Mouse (Mus musculus) forebrain, embryonic 14.5 days (tissue): ENCODE results near the gene Ankrd61. TPM values are rescaled to one million over a fixed set of nuclear protein-coding genes. Genes with fewer than 3 reads are reported as not detected.

Experiments used
- ATAC-seq: fragments of 200-750 bp; cut with Nextera tagmentation; 2 replicates; pipeline ENCODE4 v1.8.0; 2017; ENCODE audit warnings: mild to moderate bottlenecking, moderate library complexity
- DNase-seq: peaks from one replicate; pipeline ENCODE4 v3.0.0-alpha.2; 2015; ENCODE audit warnings: low spot score
- H3K27ac ChIP-seq: fragments of 300-500 bp; sonication (generic); 2 replicates; pipeline ENCODE4 v1.5.1; 2014; ENCODE audit warnings: low read depth, mild to moderate bottlenecking, control low read depth, low read length, moderate library complexity
- H3K27me3 ChIP-seq: fragments of 300-500 bp; sonication (generic); replicated peaks from 2 replicates; pipeline ENCODE4 v1.6.1; 2014; ENCODE audit warnings: low read length, control low read depth, mixed read lengths; ENCODE audit not compliant: control insufficient read depth, insufficient read depth
- H3K36me3 ChIP-seq: fragments of 300-500 bp; sonication (generic); 2 replicates; pipeline ENCODE4 v1.6.1; 2014; ENCODE audit warnings: low read length, control low read depth; ENCODE audit not compliant: control insufficient read depth, insufficient read depth
- H3K4me1 ChIP-seq: fragments of 300-500 bp; sonication (generic); 2 replicates; pipeline ENCODE4 v1.6.1; 2014; ENCODE audit warnings: antibody characterized with exemption, low read length, control low read depth; ENCODE audit not compliant: control insufficient read depth, insufficient read depth
- H3K4me2 ChIP-seq: fragments of 300-500 bp; sonication (generic); 2 replicates; pipeline ENCODE4 v1.6.1; 2014; ENCODE audit warnings: mild to moderate bottlenecking, control low read depth, low read length
- H3K4me3 ChIP-seq: fragments of 300-500 bp; sonication (generic); 2 replicates; pipeline ENCODE4 v1.5.1; 2014; ENCODE audit warnings: low read depth, low read length, control low read depth
- H3K9ac ChIP-seq: fragments of 300-500 bp; sonication (generic); 2 replicates; pipeline ENCODE4 v1.6.1; 2014; ENCODE audit warnings: mild to moderate bottlenecking, low read length, control low read depth, moderate library complexity
- H3K9me3 ChIP-seq: fragments of 300-500 bp; sonication (generic); replicated peaks from 2 replicates; pipeline ENCODE4 v1.6.1; 2016; ENCODE audit warnings: low read length, control low read depth, mixed read lengths; ENCODE audit not compliant: control insufficient read depth
- WGBS: fragments of 180-500 bp; shearing (Covaris S2); extraction: QIAGEN DNeasy Blood & Tissue Kit; methylation state at CpG from one replicate; pipeline ENCODE4 v1.1.7; 2014; 5-methylcytosine and 5-hydroxymethylcytosine counted together
- polyA plus RNA-seq: library from polyadenylated mRNA; unstranded; fragments of >200 nt; fragmentation: Nextera tagmentation; extraction: Ambion mirVana; gene quantifications from 2 replicates; pipeline ENCODE4 v1.2.1, GENCODE M21; 2014

Ankrd61 gene
- polyA plus RNA-seq, 1 experiment from 2014 or later, result 0.48 TPM

DNA sequence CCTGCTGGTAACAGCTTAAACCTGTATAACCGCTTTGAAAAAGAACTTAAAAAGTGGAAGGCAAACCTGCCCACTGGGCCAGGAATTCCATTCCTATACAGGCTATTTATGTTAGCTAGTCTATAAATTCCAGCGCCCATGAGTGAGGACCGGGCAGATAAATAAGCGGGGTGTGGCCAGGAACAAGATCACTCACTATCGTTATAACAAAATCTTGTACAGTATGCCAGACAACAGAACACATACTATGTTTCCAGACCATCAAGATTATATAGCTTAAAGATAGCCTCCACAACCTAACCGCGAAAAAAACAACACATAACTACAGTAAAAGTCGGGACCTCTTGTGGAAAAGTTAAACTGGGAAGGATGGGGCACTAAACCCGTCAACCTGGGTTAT is 11.4 kb upstream of the Ankrd61 start:
- peak overlapping the region; percentile 59 for H3K4me2 ChIP-seq
- peak overlapping the region; percentile 54 for H3K4me3 ChIP-seq
- ATAC-seq (no peak), DNase-seq (no peak)
- H3K27ac ChIP-seq, result peak overlapping the region; percentile 82
- H3K27me3 ChIP-seq, result no peaks in the 10 kb centered on the region
- 3% methylated on average over 9 of the region's 9 CpGs for WGBS
- H3K36me3 ChIP-seq, result peaks cover 24% of the 10 kb centered on the region
- peaks cover 12% of the 10 kb centered on the region for H3K4me1 ChIP-seq
- H3K9me3 ChIP-seq, result no peaks in the 10 kb centered on the region
- peak overlapping the region; percentile 74 for H3K9ac ChIP-seq

GRCm38 (mm10) chr5:143906429-143906828 is 8.9 kb upstream of the Ankrd61 start:
- Histone ChIP-seq H3K9me3 (no peaks in the 10 kb centered on the region), H3K9ac (no peak overlapping the region), H3K4me1 (peaks cover 12% of the 10 kb centered on the region), H3K4me2 (no peak overlapping the region), H3K36me3 (peaks cover 44% of the 10 kb centered on the region), H3K27ac (no peak overlapping the region), H3K4me3 (no peak overlapping the region), H3K27me3 (no peaks in the 10 kb centered on the region)
- ATAC-seq (no peak), DNase-seq (no peak)
- WGBS, result 84% methylated on average over 8 of the region's 8 CpGs

DNA sequence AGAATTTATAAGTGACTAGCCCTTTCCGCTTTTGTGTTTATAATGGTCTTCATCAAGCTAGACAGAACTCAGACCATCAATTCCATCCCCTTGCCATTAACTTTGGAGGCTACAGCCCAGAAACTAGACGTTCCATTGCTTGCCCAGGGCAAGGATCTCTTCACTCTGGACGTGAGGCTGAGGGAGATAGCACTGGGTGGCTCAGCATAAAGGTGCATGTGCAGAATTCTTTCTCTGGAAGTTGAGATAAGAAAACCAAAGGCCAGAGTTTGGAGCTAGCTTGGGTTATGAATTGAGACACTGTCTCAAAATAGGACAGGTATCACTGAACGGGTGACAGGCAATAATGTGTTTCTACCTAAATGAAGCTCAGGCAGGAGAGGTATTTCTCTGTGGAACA is 6.3 kb upstream of the Ankrd61 start:
- Histone ChIP-seq H3K36me3 (peaks cover 71% of the 10 kb centered on the region), H3K4me3 (no peak overlapping the region), H3K4me1 (peaks cover 6% of the 10 kb centered on the region), H3K27me3 (no peaks in the 10 kb centered on the region), H3K4me2 (no peak overlapping the region), H3K9me3 (no peaks in the 10 kb centered on the region), H3K9ac (no peak overlapping the region), H3K27ac (no peak overlapping the region)
- DNase-seq (no peak), ATAC-seq (no peak)
- WGBS, result 91% methylated on average over 4 of the region's 4 CpGs

GRCm38 (mm10) chr5:143902111-143902510 is 4.6 kb upstream of the Ankrd61 start:
- Histone ChIP-seq H3K4me1 (no peaks in the 10 kb centered on the region), H3K9ac (no peak overlapping the region), H3K4me3 (no peak overlapping the region), H3K9me3 (no peaks in the 10 kb centered on the region), H3K27ac (no peak overlapping the region), H3K4me2 (no peak overlapping the region), H3K36me3 (peaks cover 88% of the 10 kb centered on the region), H3K27me3 (no peaks in the 10 kb centered on the region)
- DNase-seq (no peak), ATAC-seq (no peak)
- WGBS, result 90% methylated on average over 3 of the region's 3 CpGs

DNA sequence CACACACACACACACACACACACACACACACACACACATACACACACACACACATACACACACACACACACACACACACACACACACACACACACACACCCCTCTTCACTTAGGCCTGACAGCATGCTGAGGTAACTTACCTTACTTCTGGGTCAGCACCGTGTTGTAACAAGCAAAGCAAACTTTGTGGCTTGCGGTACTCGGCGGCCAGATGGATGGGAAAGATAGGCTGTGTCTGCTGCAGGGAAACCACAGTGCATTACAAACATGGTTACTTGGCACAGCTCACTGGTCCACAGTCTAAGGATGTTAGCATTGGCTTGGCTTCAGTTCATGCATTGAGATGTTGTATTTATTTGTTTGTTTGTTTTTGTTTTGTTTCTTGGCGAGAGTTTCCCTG is 4.1 kb downstream of the Ankrd61 start:
- Histone ChIP-seq H3K27me3 (no peaks in the 10 kb centered on the region), H3K36me3 (peaks cover 69% of the 10 kb centered on the region), H3K9me3 (no peaks in the 10 kb centered on the region), H3K27ac (no peak overlapping the region), H3K9ac (no peak overlapping the region), H3K4me3 (no peak overlapping the region), H3K4me2 (no peak overlapping the region), H3K4me1 (no peaks in the 10 kb centered on the region)
- DNase-seq, result no peak
- ATAC-seq, result no peak
- WGBS, result 90% methylated on average over 5 of the region's 5 CpGs

- WGBS, result 75% methylated on average over 9 of the region's 9 CpGs
- ATAC-seq, result no peak
Observed at GRCm38 (mm10) chr5:143892255-143892886, 5.1 kb downstream of the Ankrd61 start.

DNA sequence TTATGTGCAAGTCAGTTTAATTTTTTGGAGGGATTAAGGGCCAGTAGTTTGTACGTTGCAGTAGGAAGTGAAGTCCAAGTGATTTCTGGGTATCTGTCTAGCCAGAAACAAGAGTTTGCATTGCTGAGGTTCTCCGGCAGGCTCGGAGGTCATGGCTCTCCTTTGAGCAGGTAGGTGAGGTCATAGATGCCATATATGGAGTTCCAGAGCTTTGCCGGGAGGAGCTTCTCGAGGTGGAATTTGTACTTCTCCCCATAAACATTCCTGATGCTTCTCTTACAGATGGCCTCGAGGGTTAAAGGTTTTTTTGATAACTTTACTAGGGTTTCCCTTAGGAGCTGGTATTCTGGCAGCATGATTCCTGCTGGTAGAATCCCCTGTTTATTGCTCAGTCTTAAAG is 6.7 kb downstream of the Ankrd61 start:
- Histone ChIP-seq H3K9me3 (peaks cover 3% of the 10 kb centered on the region; the same call in 1 of the 2 replicates), H3K9ac (no peak overlapping the region), H3K4me3 (no peak overlapping the region), H3K4me2 (no peak overlapping the region), H3K36me3 (peaks cover 77% of the 10 kb centered on the region), H3K27ac (no peak overlapping the region), H3K4me1 (no peaks in the 10 kb centered on the region), H3K27me3 (no peaks in the 10 kb centered on the region)
- DNase-seq, result no peak
- no peak for ATAC-seq
- WGBS, result 92% methylated on average over 6 of the region's 6 CpGs

More at GRCm38 (mm10) chr5:143892255-143892886, 5.1 kb downstream of the Ankrd61 start:
- Histone ChIP-seq H3K36me3 (peaks cover 69% of the 10 kb centered on the region), H3K4me1 (no peaks in the 10 kb centered on the region), H3K9ac (no peak overlapping the region), H3K27me3 (no peaks in the 10 kb centered on the region), H3K9me3 (no peaks in the 10 kb centered on the region), H3K4me2 (no peak overlapping the region), H3K27ac (no peak overlapping the region), H3K4me3 (no peak overlapping the region)
- DNase-seq, result no peak

DNA sequence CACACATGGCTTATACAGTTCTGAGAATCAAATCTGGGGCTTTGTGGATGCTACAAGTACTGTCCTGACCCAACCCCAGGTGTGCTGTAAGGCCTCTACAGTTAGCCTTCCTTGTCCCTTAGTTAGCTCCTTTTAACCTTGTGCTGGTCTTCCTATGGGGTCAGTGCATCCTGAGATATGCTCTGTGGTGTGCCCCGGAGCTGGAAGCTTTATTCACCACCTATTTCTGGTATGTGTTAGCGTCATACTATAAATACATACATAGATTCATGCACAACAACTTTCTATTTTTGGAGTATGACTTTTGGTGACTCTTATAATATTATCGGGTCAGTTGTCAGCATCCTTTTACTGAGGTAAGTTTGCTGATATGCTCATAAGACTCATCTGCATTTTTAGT is 12.2 kb downstream of the Ankrd61 start:
- Histone ChIP-seq H3K9me3 (peaks cover 4% of the 10 kb centered on the region; the same call in 1 of the 2 replicates), H3K4me2 (no peak overlapping the region), H3K36me3 (peaks cover 96% of the 10 kb centered on the region), H3K27me3 (no peaks in the 10 kb centered on the region), H3K4me3 (no peak overlapping the region), H3K9ac (no peak overlapping the region), H3K27ac (no peak overlapping the region), H3K4me1 (no peaks in the 10 kb centered on the region)
- ATAC-seq (no peak), DNase-seq (no peak)
- WGBS, result over 99% methylated on average over 3 of the region's 3 CpGs

- 76% methylated on average over 4 of the region's 4 CpGs for WGBS
- no peak for DNase-seq
- Histone ChIP-seq H3K4me1 (no peaks in the 10 kb centered on the region), H3K27ac (no peak overlapping the region), H3K9ac (no peak overlapping the region), H3K4me2 (no peak overlapping the region), H3K36me3 (peaks cover 71% of the 10 kb centered on the region), H3K9me3 (no peaks in the 10 kb centered on the region), H3K27me3 (no peaks in the 10 kb centered on the region), H3K4me3 (no peak overlapping the region)
- no peak for ATAC-seq
Observed at GRCm38 (mm10) chr5:143874571-143874970, 22.9 kb downstream of the Ankrd61 start.
